Mouse (Mus musculus) liver, embryonic 14.5 days (tissue): ENCODE measurements around the gene Fbxo39.

Source experiments
- CTCF ChIP-seq: IDR thresholded peaks from 2 replicates; pipeline ENCODE4 v1.5.1; 2016; ENCODE audit warnings: antibody characterized with exemption, low read depth, control low read depth
- EP300 ChIP-seq: IDR thresholded peaks from 2 replicates; pipeline ENCODE4 v1.6.1; 2016; ENCODE audit warnings: antibody characterized with exemption, low read depth

- TF ChIP-seq CTCF (no peak), EP300 (no peak)
Measured at GRCm38 (mm10) chr11:72265483-72265882, 48.8 kb upstream of the Fbxo39 start.
